ENCODE assay signal across 25 mouse cellular contexts in the genomic region with DNA sequence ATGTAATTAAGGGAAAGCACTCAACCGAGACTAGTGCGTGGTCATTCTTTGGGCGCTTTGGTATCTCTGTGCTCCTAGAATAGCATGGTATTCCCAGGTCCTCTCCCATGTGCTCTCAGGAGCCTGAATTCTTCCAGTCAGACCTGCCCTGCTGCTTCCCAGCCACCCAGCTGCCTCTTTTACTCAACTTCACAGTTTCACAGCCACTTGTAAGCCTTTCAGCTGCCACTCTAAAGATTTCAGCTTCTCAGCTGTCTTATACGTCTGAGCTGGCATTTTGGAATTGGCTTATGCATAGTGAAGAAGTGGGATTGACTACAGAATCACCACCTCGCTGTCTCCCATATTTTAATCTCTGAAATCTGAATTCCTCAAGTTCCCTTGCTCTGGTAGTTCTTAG. TPM values are rescaled to one million over a fixed set of nuclear protein-coding genes. Genes with fewer than 3 reads are reported as not detected.
A peak's percentile ranks its signal among the peaks of the same experiment; 100 is the strongest.
DNase-seq lines count a peak whose midpoint lies in the region; ATAC-seq and TF ChIP-seq lines count a peak whose summit lies in the region.
"Had no signal": no experiment of that assay in that cellular context is flagged by ENCODE, and none has a peak within 500 bp of the region (broad histone marks: within the 10 kb centered on the region; RNA-seq: fewer than 3 reads in every experiment).

No protein-coding gene starts in this region.

- ATAC-seq in embryonic facial prominence, embryonic 14.5 days (ENCODE audit: low read depth), result peak; percentile 72; the same call in 1 of the 2 replicates
- no peak; the same call in 1 of the 2 replicates for ATAC-seq in heart, embryonic 14.5 days (ENCODE audit: insufficient number of reproducible peaks, insufficient read depth, low FRiP score, low read depth)
- ATAC-seq: activated CD4-positive, CD25-positive, alpha-beta regulatory T cell, adult 4 months; forebrain, embryonic 15.5 days; hindbrain, embryonic 16.5 days; inflammation-experienced regulatory T-cells, adult 6 months; intestine, postnatal 0 days had no signal

- H3K27me3 ChIP-seq in embryonic facial prominence, embryonic 14.5 days (replicated peaks; ENCODE audit: control insufficient read depth, insufficient read depth, low read length), result no peaks in the 10 kb centered on the region
- H3K27me3 ChIP-seq in embryonic facial prominence, embryonic 10.5 days (replicated peaks; ENCODE audit: low read depth, poor library complexity, severe bottlenecking), result no peaks in the 10 kb centered on the region
- no peaks in the 10 kb centered on the region; the same call in 1 of the 2 replicates for H3K27me3 ChIP-seq in heart, embryonic 14.5 days (ENCODE audit: control insufficient read depth, insufficient read depth, low read length)
- H3K27me3 ChIP-seq in myocyte (ENCODE audit: control insufficient read depth, insufficient read depth, insufficient read length), result no peaks in the 10 kb centered on the region
- H3K27me3 ChIP-seq: embryonic facial prominence, embryonic 15.5 days; forebrain, embryonic 15.5 days; hindbrain, embryonic 12.5 days had no signal

- no peak overlapping the region for H3ac ChIP-seq in myocyte (ENCODE audit: control insufficient read depth, insufficient read length)

- intact Hi-C loops in heart, postnatal 14 days (cut with DNase I), result no loop called here

- no peak overlapping the region for H3K4me2 ChIP-seq in embryonic facial prominence, embryonic 14.5 days (ENCODE audit: low read depth, low read length)
- peak overlapping the region; percentile 29; the same call in 1 of the 2 replicates for H3K4me2 ChIP-seq in heart, embryonic 14.5 days (ENCODE audit: low read length)
- H3K4me2 ChIP-seq in myocyte (ENCODE audit: low read depth), result peak overlapping the region; percentile 57
- H3K4me2 ChIP-seq: embryonic facial prominence, embryonic 15.5 days; forebrain, embryonic 15.5 days; hindbrain, embryonic 12.5 days had no signal

- H3K36me3 ChIP-seq in embryonic facial prominence, embryonic 14.5 days (ENCODE audit: control insufficient read depth, insufficient read depth, low read length), result no peaks in the 10 kb centered on the region
- peaks cover 14% of the 10 kb centered on the region for H3K36me3 ChIP-seq in embryonic facial prominence, embryonic 10.5 days (replicated peaks)
- no peaks in the 10 kb centered on the region for H3K36me3 ChIP-seq in heart, embryonic 14.5 days (ENCODE audit: control insufficient read depth, insufficient read depth, low read length)
- no peaks in the 10 kb centered on the region for H3K36me3 ChIP-seq in myocyte (ENCODE audit: control insufficient read depth, insufficient read depth)
- H3K36me3 ChIP-seq: embryonic facial prominence, embryonic 15.5 days; forebrain, embryonic 15.5 days; hindbrain, embryonic 12.5 days had no signal

- no peak for TF ChIP-seq POLR2A in myocyte (IDR thresholded peaks at IDR 0.05; ENCODE audit: insufficient read length, low read depth)

- 81% methylated on average over 5 of the region's 5 CpGs for WGBS in embryonic facial prominence, embryonic 14.5 days
- WGBS in embryonic facial prominence, embryonic 10.5 days, result 88% methylated on average over 5 of the region's 5 CpGs
- 39% methylated on average over 5 of the region's 5 CpGs for WGBS in heart, embryonic 14.5 days

- DNase-seq in embryonic facial prominence, embryonic 14.5 days (ENCODE audit: low spot score), result peak; percentile 63
- DNase-seq in embryonic facial prominence, embryonic 10.5 days (ENCODE audit: low spot score), result no peak
- no peak for DNase-seq in heart, postnatal 14 days
- DNase-seq in layer of hippocampus, adult 2 months (ENCODE audit: low spot score in 2 of 2), result no peak
- DNase-seq in layer of hippocampus, adult 8-10 months (ENCODE audit: low spot score in 2 of 2), result no peak
- DNase-seq: adrenal gland, postnatal 14 days; B cell, adult 2 months; cerebellum, adult 18-20 months; cerebellum, adult 9-11 months; cerebellum, postnatal 36 days; gastrocnemius, adult 2 months; gastrocnemius, postnatal 25 days; heart, postnatal 4 days had no signal

- peaks cover 12% of the 10 kb centered on the region for H3K79me2 ChIP-seq in myocyte (ENCODE audit: control insufficient read depth, insufficient read depth)

- no peaks in the 10 kb centered on the region for H3K9me3 ChIP-seq in embryonic facial prominence, embryonic 14.5 days (ENCODE audit: control insufficient read depth, low read length)
- 0 out of 2 replicates have a peak, but pooled peaks cover 2% of the 10 kb centered on the region for H3K9me3 ChIP-seq in embryonic facial prominence, embryonic 10.5 days
- 0 out of 2 replicates have a peak, but pooled peaks cover 4% of the 10 kb centered on the region for H3K9me3 ChIP-seq in heart, embryonic 14.5 days (ENCODE audit: control insufficient read depth, low read length)
- H3K9me3 ChIP-seq: embryonic facial prominence, embryonic 15.5 days; forebrain, embryonic 15.5 days; hindbrain, embryonic 12.5 days had no signal

- H3K9ac ChIP-seq in embryonic facial prominence, embryonic 14.5 days (ENCODE audit: low read depth, low read length), result no peak overlapping the region
- H3K9ac ChIP-seq in heart, embryonic 14.5 days (ENCODE audit: low read length), result no peak overlapping the region
- H3K9ac ChIP-seq: embryonic facial prominence, embryonic 15.5 days; forebrain, embryonic 15.5 days; hindbrain, embryonic 12.5 days had no signal

- no peaks in the 10 kb centered on the region for H3K4me1 ChIP-seq in embryonic facial prominence, embryonic 14.5 days (ENCODE audit: control insufficient read depth, insufficient read depth, low read length)
- H3K4me1 ChIP-seq in embryonic facial prominence, embryonic 10.5 days, result no peaks in the 10 kb centered on the region
- H3K4me1 ChIP-seq in heart, embryonic 14.5 days (ENCODE audit: control insufficient read depth in 2 of 2, insufficient read depth in 2 of 2, low read length in 2 of 2), result peaks cover 0 to 2% of the 10 kb centered on the region in 2 experiments; a peak in 2 of 4 replicates
- H3K4me1 ChIP-seq: embryonic facial prominence, embryonic 15.5 days; forebrain, embryonic 15.5 days; hindbrain, embryonic 12.5 days had no signal

- TF ChIP-seq CTCF in layer of hippocampus, adult 2 months (conservative IDR thresholded peaks at IDR 0.05), result no peak

- H3K27ac ChIP-seq in embryonic facial prominence, embryonic 14.5 days (replicated peaks; ENCODE audit: low read depth, low read length), result no peak overlapping the region
- no peak overlapping the region for H3K27ac ChIP-seq in embryonic facial prominence, embryonic 10.5 days (replicated peaks)
- peak overlapping the region; percentile 28 to 33; a peak in 1 of 4 replicates for H3K27ac ChIP-seq in heart, embryonic 14.5 days (replicated peaks in 1 of 2; ENCODE audit: control insufficient read depth in 1 of 2, insufficient read depth in 1 of 2, low read depth in 2 of 2, low read length in 2 of 2)
- H3K27ac ChIP-seq in layer of hippocampus, adult 2 months, result 0 out of 2 replicates have a peak overlapping the region, but pooled peaks have one; percentile 15
- H3K27ac ChIP-seq: embryonic facial prominence, embryonic 15.5 days; forebrain, embryonic 15.5 days; gastrocnemius, adult 2 months; hindbrain, embryonic 12.5 days had no signal

- no peak overlapping the region for H3K4me3 ChIP-seq in embryonic facial prominence, embryonic 14.5 days (ENCODE audit: low read depth, low read length)
- no peak overlapping the region for H3K4me3 ChIP-seq in embryonic facial prominence, embryonic 10.5 days
- no peak overlapping the region for H3K4me3 ChIP-seq in heart, embryonic 14.5 days (ENCODE audit: control insufficient read depth in 1 of 2, insufficient read depth in 1 of 2, low read depth in 1 of 2, low read length in 2 of 2)
- no peak overlapping the region for H3K4me3 ChIP-seq in layer of hippocampus, adult 2 months
- H3K4me3 ChIP-seq in myocyte, result no peak overlapping the region
- H3K4me3 ChIP-seq: embryonic facial prominence, embryonic 15.5 days; erythroblast, embryonic 14.5 days; forebrain, embryonic 15.5 days; gastrocnemius, adult 2 months; hindbrain, embryonic 12.5 days had no signal

TF ChIP-seq in myocyte, 11 proteins besides CTCF, POLR2A, EP300 and RAD21:
- TF ChIP-seq MYOD1 (IDR thresholded peaks at IDR 0.05; ENCODE audit: control insufficient read depth in 1 of 3, insufficient read length in 2 of 3, low read depth in 2 of 3), result peak; percentile 79 to 90 (median 88)
- TF ChIP-seq TCF3 (IDR thresholded peaks at IDR 0.05; ENCODE audit: insufficient read length, low read depth), result peak; percentile 43
- TF ChIP-seq E2F4 (IDR thresholded peaks at IDR 0.05; ENCODE audit: insufficient read depth), result no peak
- TF ChIP-seq CEBPB (IDR thresholded peaks at IDR 0.05; ENCODE audit: insufficient read depth, poor library complexity, severe bottlenecking), result no peak
- peak; percentile 86 for TF ChIP-seq TCF12 (IDR thresholded peaks at IDR 0.05; ENCODE audit: insufficient read depth, poor library complexity, severe bottlenecking)
- peak in 2 of 3 experiments; percentile 83 to 95 for TF ChIP-seq MYOG (IDR thresholded peaks at IDR 0.05; ENCODE audit: control insufficient read depth in 1 of 3, insufficient read depth in 1 of 3, insufficient read length in 2 of 3, low read depth in 2 of 3)

RNA-seq across cellular contexts. Expression of gene Gpr63, which starts 19.4 kb away (rescaled TPM):
- polyA plus RNA-seq in embryonic facial prominence, embryonic 14.5 days (2014; fragmentation: Nextera tagmentation; extraction: Ambion mirVana), result 2.0 and 2.8 TPM in 2 replicates
- 0.95 and 1.5 TPM in 2 replicates for polyA plus RNA-seq in embryonic facial prominence, embryonic 10.5 days (2016; fragmentation: Nextera tagmentation; extraction: Ambion mirVana)
- 0.54 and 0.78 TPM in 2 replicates for polyA plus RNA-seq in heart, embryonic 14.5 days (2014; fragmentation: Nextera tagmentation; extraction: Ambion mirVana)
- 1 to 10 TPM; 1.8 to 2.2 TPM for total RNA-seq in heart, postnatal 14 days (2021)
- 10 to 100 TPM; 39.3 to 42.4 TPM for total RNA-seq in layer of hippocampus, adult 2 months (2021)
- total RNA-seq in layer of hippocampus, adult 8-10 months (2022), result 10 to 100 TPM; 28.6 to 44.0 (median 37.5) TPM
- polyA plus RNA-seq in myocyte (2012; fragmentation: generic; extraction: Trizol), result 6.2 TPM
- total RNA-seq: granulocyte monocyte progenitor cell, adult 5-6 weeks; MEL had no signal
- polyA plus RNA-seq: activated CD4-positive, CD25-positive, alpha-beta regulatory T cell, adult 4 months; erythroblast, embryonic 14.5 days had no signal

Comparison
In these comparisons a context has a peak if more than half of its experiments do, and no peak if none do; other contexts are left out.
1. H3K27ac ChIP-seq: peak in heart, embryonic 14.5 days (2 of 2) and layer of hippocampus, adult 2 months (single experiment); none in embryonic facial prominence, embryonic 14.5 days (single experiment) and embryonic facial prominence, embryonic 10.5 days (single experiment).